7 mouse cellular contexts compared by ENCODE assay signal in the genomic region with DNA sequence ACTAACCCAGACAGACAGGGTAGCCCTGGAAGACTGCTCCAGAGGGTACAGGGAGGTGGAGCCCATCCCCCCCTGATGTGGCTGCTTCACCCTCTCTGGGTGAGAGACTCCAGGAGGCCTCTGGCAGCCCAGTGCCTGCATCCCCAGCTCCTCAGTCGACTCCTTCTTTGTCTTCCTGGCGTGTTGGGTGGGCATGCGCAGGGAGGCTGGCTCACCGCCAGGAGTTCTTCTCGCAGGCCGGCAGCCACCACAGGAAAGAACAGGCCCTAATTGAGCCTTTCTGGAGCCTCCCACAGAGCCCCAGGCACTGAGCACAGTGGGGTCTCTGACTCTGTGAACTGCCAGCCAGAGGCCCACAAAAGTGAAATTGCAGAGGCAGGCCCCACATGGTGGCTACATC. TPM values are rescaled to one million over a fixed set of nuclear protein-coding genes. Genes with fewer than 3 reads are reported as not detected.
DNase-seq lines count a peak whose midpoint lies in the region; ATAC-seq lines count a peak whose summit lies in the region.

No protein-coding gene starts in this region.

- peak; percentile 79 for ATAC-seq in embryonic facial prominence, embryonic 12.5 days (ENCODE audit: insufficient number of reproducible peaks, insufficient read depth, low FRiP score, low TSS enrichment)
- ATAC-seq in heart, embryonic 13.5 days (ENCODE audit: extremely low read depth, insufficient number of reproducible peaks, low FRiP score, low TSS enrichment): peak; percentile 39; the same call in 1 of the 2 replicates
- ATAC-seq in kidney, embryonic 14.5 days (ENCODE audit: low FRiP score, low TSS enrichment): peak; percentile 63; the same call in 1 of the 2 replicates
- ATAC-seq in limb, embryonic 11.5 days (ENCODE audit: insufficient number of reproducible peaks, low FRiP score, low TSS enrichment, low read depth): peak; percentile 79
- ATAC-seq in midbrain, embryonic 16.5 days: peak; percentile 88

- WGBS in embryonic facial prominence, embryonic 12.5 days: 2% methylated on average over 6 of the region's 6 CpGs
- WGBS in heart, embryonic 13.5 days: 6% methylated on average over 6 of the region's 6 CpGs
- 6% methylated on average over 6 of the region's 6 CpGs for WGBS in kidney, embryonic 14.5 days
- whole genome bisulfite sequencing in limb, embryonic 11.5 days: 4% methylated on average over 6 of the region's 6 CpGs
- WGBS in midbrain, embryonic 16.5 days: 3% methylated on average over 6 of the region's 6 CpGs

- H3K4me3 ChIP-seq in embryonic facial prominence, embryonic 12.5 days: no peak overlapping the region
- H3K4me3 ChIP-seq in heart, embryonic 13.5 days: no peak overlapping the region
- no peak overlapping the region for H3K4me3 ChIP-seq in kidney, embryonic 14.5 days (ENCODE audit: low read length)
- no peak overlapping the region for H3K4me3 ChIP-seq in limb, embryonic 11.5 days (ENCODE audit: low read depth, low read length)
- H3K4me3 ChIP-seq in midbrain, embryonic 16.5 days (ENCODE audit: low read depth, low read length): no peak overlapping the region

- peak overlapping the region; percentile 28 for H3K9ac ChIP-seq in embryonic facial prominence, embryonic 12.5 days
- peak overlapping the region; percentile 75 for H3K9ac ChIP-seq in heart, embryonic 13.5 days
- peak overlapping the region; percentile 44 for H3K9ac ChIP-seq in kidney, embryonic 14.5 days (ENCODE audit: low read depth, low read length)
- H3K9ac ChIP-seq in limb, embryonic 11.5 days (ENCODE audit: low read length): peak overlapping the region; percentile 58
- peak overlapping the region; percentile 56 for H3K9ac ChIP-seq in midbrain, embryonic 16.5 days (ENCODE audit: low read depth, low read length)

- H3K27ac ChIP-seq in embryonic facial prominence, embryonic 12.5 days: peak overlapping the region; percentile 99
- H3K27ac ChIP-seq in heart, embryonic 13.5 days (replicated peaks): peak overlapping the region; percentile 90
- H3K27ac ChIP-seq in kidney, embryonic 14.5 days (ENCODE audit: low read depth, low read length): peak overlapping the region; percentile 96
- H3K27ac ChIP-seq in limb, embryonic 11.5 days (replicated peaks; ENCODE audit: low read depth, low read length): peak overlapping the region; percentile 99
- peak overlapping the region; percentile 88 for H3K27ac ChIP-seq in midbrain, embryonic 16.5 days (ENCODE audit: low read length)

- H3K27me3 ChIP-seq in embryonic facial prominence, embryonic 12.5 days: no peaks in the 10 kb centered on the region
- H3K27me3 ChIP-seq in heart, embryonic 13.5 days (replicated peaks): no peaks in the 10 kb centered on the region
- no peaks in the 10 kb centered on the region for H3K27me3 ChIP-seq in kidney, embryonic 14.5 days (ENCODE audit: control insufficient read depth, insufficient read depth, low read length)
- H3K27me3 ChIP-seq in limb, embryonic 11.5 days (ENCODE audit: control insufficient read depth, insufficient read depth, low read length): no peaks in the 10 kb centered on the region
- no peaks in the 10 kb centered on the region; the same call in 1 of the 2 replicates for H3K27me3 ChIP-seq in midbrain, embryonic 16.5 days (ENCODE audit: control insufficient read depth, insufficient read depth, low read depth, low read length)

- H3K4me1 ChIP-seq in embryonic facial prominence, embryonic 12.5 days: peaks cover 43% of the 10 kb centered on the region
- H3K4me1 ChIP-seq in heart, embryonic 13.5 days: peaks cover 37% of the 10 kb centered on the region
- H3K4me1 ChIP-seq in kidney, embryonic 14.5 days (ENCODE audit: control insufficient read depth, insufficient read depth, low read length): peaks cover 41% of the 10 kb centered on the region
- peaks cover 39% of the 10 kb centered on the region for H3K4me1 ChIP-seq in limb, embryonic 11.5 days (ENCODE audit: control insufficient read depth, insufficient read depth, low read length)
- peaks cover 19% of the 10 kb centered on the region for H3K4me1 ChIP-seq in midbrain, embryonic 16.5 days (ENCODE audit: control insufficient read depth, insufficient read depth, low read length)

- H3K9me3 ChIP-seq in embryonic facial prominence, embryonic 12.5 days: no peaks in the 10 kb centered on the region
- H3K9me3 ChIP-seq in heart, embryonic 13.5 days: no peaks in the 10 kb centered on the region
- no peaks in the 10 kb centered on the region for H3K9me3 ChIP-seq in kidney, embryonic 14.5 days (ENCODE audit: control insufficient read depth, low read length)
- H3K9me3 ChIP-seq in limb, embryonic 11.5 days (ENCODE audit: control insufficient read depth, low read length): no peaks in the 10 kb centered on the region
- H3K9me3 ChIP-seq in midbrain, embryonic 16.5 days (replicated peaks; ENCODE audit: control insufficient read depth, low read length, poor library complexity, severe bottlenecking): no peaks in the 10 kb centered on the region

- peak overlapping the region; percentile 21 for H3K4me2 ChIP-seq in embryonic facial prominence, embryonic 12.5 days (replicated peaks)
- H3K4me2 ChIP-seq in heart, embryonic 13.5 days: peak overlapping the region; percentile 35; the same call in 1 of the 2 replicates
- no peak overlapping the region; the same call in 1 of the 2 replicates for H3K4me2 ChIP-seq in kidney, embryonic 14.5 days (replicated peaks; ENCODE audit: low read depth, low read length)
- H3K4me2 ChIP-seq in limb, embryonic 11.5 days (ENCODE audit: low read depth, severe bottlenecking): peak overlapping the region; percentile 0; the same call in 1 of the 2 replicates
- no peak overlapping the region for H3K4me2 ChIP-seq in midbrain, embryonic 16.5 days (ENCODE audit: low read length)

- peaks cover 30% of the 10 kb centered on the region for H3K36me3 ChIP-seq in embryonic facial prominence, embryonic 12.5 days
- H3K36me3 ChIP-seq in heart, embryonic 13.5 days: peaks cover 24% of the 10 kb centered on the region
- peaks cover 4% of the 10 kb centered on the region for H3K36me3 ChIP-seq in kidney, embryonic 14.5 days (ENCODE audit: control insufficient read depth, insufficient read depth, low read length)
- no peaks in the 10 kb centered on the region; the same call in 1 of the 2 replicates for H3K36me3 ChIP-seq in limb, embryonic 11.5 days (ENCODE audit: control insufficient read depth, insufficient read depth, low read length)
- peaks cover 2% of the 10 kb centered on the region; the same call in 1 of the 2 replicates for H3K36me3 ChIP-seq in midbrain, embryonic 16.5 days (ENCODE audit: control insufficient read depth, insufficient read depth, low read length)

- DNase-seq in cerebellum, adult 11 months: peak; percentile 79
- DNase-seq in limb, embryonic 11.5 days (ENCODE audit: low spot score): peak; percentile 90
- DNase-seq in testis, postnatal 14 days (ENCODE audit: low spot score): peak; percentile 72

RNA-seq across cellular contexts. Expression of a gene that starts 16.0 kb away (rescaled TPM):
- polyA plus RNA-seq in embryonic facial prominence, embryonic 12.5 days (2016; fragmentation: Nextera tagmentation; extraction: Ambion mirVana): 18.8 and 19.7 TPM in 2 replicates
- polyA plus RNA-seq in heart, embryonic 13.5 days (2015; fragmentation: Nextera tagmentation; extraction: Ambion mirVana): 2.8 and 2.9 TPM in 2 replicates
- polyA plus RNA-seq in kidney, embryonic 14.5 days (2014; fragmentation: Nextera tagmentation; extraction: Ambion mirVana): 7.3 and 11.0 TPM in 2 replicates
- polyA plus RNA-seq in limb, embryonic 11.5 days (2014; fragmentation: Nextera tagmentation; extraction: Ambion mirVana): 10.3 and 11.7 TPM in 2 replicates
- polyA plus RNA-seq in midbrain, embryonic 16.5 days (2015; fragmentation: Nextera tagmentation; extraction: Ambion mirVana): 17.6 and 18.5 TPM in 2 replicates

Comparison
In these comparisons a context has a peak if more than half of its experiments do, and no peak if none do; other contexts are left out.
1. H3K4me2 ChIP-seq: peak in embryonic facial prominence, embryonic 12.5 days (single experiment), heart, embryonic 13.5 days (single experiment) and limb, embryonic 11.5 days (single experiment); none in kidney, embryonic 14.5 days (single experiment) and midbrain, embryonic 16.5 days (single experiment).
2. Peak in every context shown above with its lines, with median percentiles within 50 percentile points of each other: DNase-seq, ATAC-seq, H3K27ac ChIP-seq and H3K9ac ChIP-seq.